Mouse (Mus musculus) embryonic fibroblast, embryonic 13.5 days (primary cell): ENCODE data around the gene Mut.

Experiments used
- CTCF ChIP-seq: IDR thresholded peaks from 2 replicates; pipeline ENCODE4 v1.5.1; 2011; ENCODE audit warnings: mild to moderate bottlenecking, control low read depth, low read length, moderate library complexity, borderline replicate concordance; ENCODE audit not compliant: insufficient read depth
- POLR2A ChIP-seq: IDR thresholded peaks from 2 replicates; pipeline ENCODE4 v1.6.1; 2011; ENCODE audit warnings: low read depth, mild to moderate bottlenecking, control low read depth, low read length, moderate library complexity

- no peak for TF ChIP-seq POLR2A
- no peak for TF ChIP-seq CTCF
Observed at GRCm38 (mm10) chr17:40992102-40992501, 57.6 kb downstream of the Mut start.
